Mouse (Mus musculus): Measurements from ENCODE around the gene Nlgn2. TPM values are rescaled to one million over a fixed set of nuclear protein-coding genes. Genes with fewer than 3 reads are reported as not detected.

Nlgn2 gene
- total and polyA plus RNA-seq, 3 experiments: 20.3 to 43.3 (median 29.8) TPM

- H3K27me3 ChIP-seq (ENCODE audit: control insufficient read depth in 1 of 2, insufficient read depth in 2 of 2, low read length in 2 of 2): peaks cover 2 to 3% of the 10 kb centered on the region in 2 experiments; a peak in 3 of 4 replicates
- DNase-seq (ENCODE audit: low read depth, low spot score): peak; percentile 67
- no peak overlapping the region for H3K9ac ChIP-seq (ENCODE audit: control insufficient read depth, low read depth, low read length, poor library complexity, severe bottlenecking)
- H3K9me3 ChIP-seq (replicated peaks; ENCODE audit: insufficient read depth, low read length): no peaks in the 10 kb centered on the region
- peaks cover 5% of the 10 kb centered on the region; the same call in 1 of the 2 replicates for H3K79me2 ChIP-seq (ENCODE audit: control insufficient read depth, insufficient read depth, low read length, poor library complexity)
- H3K4me3 ChIP-seq (ENCODE audit: control insufficient read depth in 1 of 2, insufficient read depth in 1 of 2, low read depth in 2 of 2, low read length in 2 of 2): no peak overlapping the region
- peaks cover 3 to 11% of the 10 kb centered on the region in 2 experiments; a peak in 3 of 4 replicates for H3K4me1 ChIP-seq (ENCODE audit: control insufficient read depth in 1 of 2, insufficient read depth in 2 of 2, low read length in 2 of 2)
- H3K36me3 ChIP-seq (ENCODE audit: control insufficient read depth in 1 of 2, insufficient read depth in 2 of 2, low read length in 2 of 2): no peaks in the 10 kb centered on the region; a peak in 1 of 4 replicates
- no peak for TF ChIP-seq KAT2A (conservative IDR thresholded peaks at IDR 0.05; ENCODE audit: low read depth, low read length)
- peak; percentile 73 for TF ChIP-seq ZNF384 (IDR thresholded peaks at IDR 0.05; ENCODE audit: low read depth, low read length)
- no peak for TF ChIP-seq ZMIZ1 (IDR thresholded peaks at IDR 0.05; ENCODE audit: low read depth, low read length)
- peak; percentile 23 to 56 (median 25); a peak in 3 of 6 replicates for TF ChIP-seq CTCF (IDR thresholded peaks at IDR 0.05 in 2 of 3, conservative IDR thresholded peaks at IDR 0.05 in 1 of 3; ENCODE audit: control insufficient read depth in 1 of 3, insufficient read depth in 1 of 3, low read depth in 2 of 3, low read length in 3 of 3, poor library complexity in 1 of 3, severe bottlenecking in 1 of 3)
- TF ChIP-seq MAFK (IDR thresholded peaks at IDR 0.05; ENCODE audit: borderline replicate concordance, low read depth, low read length): no peak
- TF ChIP-seq TCF12 (IDR thresholded peaks at IDR 0.05; ENCODE audit: low read depth, low read length): no peak
- peak; percentile 69 for TF ChIP-seq SMC3 (IDR thresholded peaks at IDR 0.05; ENCODE audit: low read depth, low read length)
- TF ChIP-seq NELFE (IDR thresholded peaks at IDR 0.05; ENCODE audit: low read depth, low read length): no peak
- no peak for TF ChIP-seq POLR2AphosphoS2 (IDR thresholded peaks at IDR 0.05; ENCODE audit: low read length)
- no peak for TF ChIP-seq USF1 (IDR thresholded peaks at IDR 0.05; ENCODE audit: low read depth, low read length)
- no peak for TF ChIP-seq MAZ (IDR thresholded peaks at IDR 0.05; ENCODE audit: low read depth, low read length)
- no peak for TF ChIP-seq BHLHE40 (IDR thresholded peaks at IDR 0.05; ENCODE audit: borderline replicate concordance, low read depth, low read length)
- TF ChIP-seq RCOR1 (IDR thresholded peaks at IDR 0.05; ENCODE audit: low read depth, low read length): no peak
- no peak for TF ChIP-seq MEF2A (IDR thresholded peaks at IDR 0.05; ENCODE audit: extremely low read depth, insufficient replicate concordance, low read depth, low read length, poor library complexity, severe bottlenecking)
- TF ChIP-seq RAD21 (IDR thresholded peaks at IDR 0.05; ENCODE audit: low read depth, low read length): peak; percentile 50
- TF ChIP-seq ETS1 (IDR thresholded peaks at IDR 0.05; ENCODE audit: low read depth, low read length): no peak
- TF ChIP-seq ELF1 (IDR thresholded peaks at IDR 0.05; ENCODE audit: low read depth, low read length): no peak
- TF ChIP-seq ZC3H11A (IDR thresholded peaks at IDR 0.05; ENCODE audit: low read depth, low read length): peak; percentile 66
- no peak overlapping the region for H3K27ac ChIP-seq (ENCODE audit: control insufficient read depth, low read depth, low read length)
Measured at GRCm38 (mm10) chr11:69806378-69806777, 31.2 kb downstream of the Nlgn2 start.
